Mouse (Mus musculus): ENCODE data around the gene Atp6v0e2. TPM values are rescaled to one million over a fixed set of nuclear protein-coding genes. Genes with fewer than 3 reads are reported as not detected.

Gene Atp6v0e2
- total RNA-seq, 2 experiments from 2014 or later = 418 to 471 TPM

GRCm38 (mm10) chr6:48538841-48539737, 1.7 kb downstream of the Atp6v0e2 start:
- DNase-seq (ENCODE audit: low spot score in 2 of 2) = peak; percentile 59 to 69
- intact Hi-C loops (cut with DNase I) = loop anchor here (2.0 to 10.0 kb wide), 2 partner anchors 106 to 364 kb away; no protein-coding TSS in a partner anchor

- intact Hi-C loops (cut with DNase I) = loop anchor here (2.0 to 10.0 kb wide), 2 partner anchors 105 to 365 kb away; no protein-coding TSS in a partner anchor
- DNase-seq (ENCODE audit: low spot score in 2 of 2) = no peak
These were observed 2.4 kb downstream of the Atp6v0e2 start for GRCm38 (mm10) chr6:48539860-48540259.

- no peak for DNase-seq (ENCODE audit: low spot score in 2 of 2)
- intact Hi-C loops (cut with DNase I) = no loop called here
These were observed 3.3 kb downstream of the Atp6v0e2 start for GRCm38 (mm10) chr6:48540721-48541120.

GRCm38 (mm10) chr6:48541560-48542450, 4.4 kb downstream of the Atp6v0e2 start:
- DNase-seq (ENCODE audit: low spot score in 2 of 2) = no peak
- intact Hi-C loops (cut with DNase I) = no loop called here

- DNase-seq (ENCODE audit: low spot score in 2 of 2) = no peak
- intact Hi-C loops (cut with DNase I) = no loop called here
These were observed 5.2 kb downstream of the Atp6v0e2 start for GRCm38 (mm10) chr6:48542631-48543030.

GRCm38 (mm10) chr6:48545251-48545650, 7.8 kb downstream of the Atp6v0e2 start:
- no peak for DNase-seq (ENCODE audit: low spot score in 2 of 2)
- intact Hi-C loops (cut with DNase I) = no loop called here

GRCm38 (mm10) chr6:48546271-48546670, 8.9 kb downstream of the Atp6v0e2 start:
- intact Hi-C loops (cut with DNase I) = no loop called here
- no peak for DNase-seq (ENCODE audit: low spot score in 2 of 2)

- DNase-seq (ENCODE audit: low spot score in 2 of 2) = no peak
- intact Hi-C loops (cut with DNase I) = no loop called here
These were observed 9.4 kb downstream of the Atp6v0e2 start for GRCm38 (mm10) chr6:48546858-48547257.

GRCm38 (mm10) chr6:48548314-48548713, 10.9 kb downstream of the Atp6v0e2 start:
- intact Hi-C loops (cut with DNase I) = no loop called here
- no peak for DNase-seq (ENCODE audit: low spot score in 2 of 2)

- intact Hi-C loops (cut with DNase I) = loop anchor here (5.0 kb wide), 1 partner anchor 74 kb away; the partner anchor contains the start of gene AI854703
- no peak for DNase-seq (ENCODE audit: low spot score in 2 of 2)
These were observed 15.5 kb downstream of the Atp6v0e2 start for GRCm38 (mm10) chr6:48552918-48553317.

GRCm38 (mm10) chr6:48553819-48554218, 16.4 kb downstream of the Atp6v0e2 start:
- DNase-seq (ENCODE audit: low spot score in 2 of 2) = no peak
- intact Hi-C loops (cut with DNase I) = loop anchor here (2.0 to 5.0 kb wide), 2 partner anchors 39 to 73 kb away; partner anchors contain the start of genes AI854703, Gm44965 and Repin1

GRCm38 (mm10) chr6:48554280-48555103, 17.1 kb downstream of the Atp6v0e2 start, which contains the start of gene Lrrc61:
Gene Lrrc61, plus strand, starts transcription at chr6:48554796.
- DNase-seq (ENCODE audit: low spot score in 2 of 2) = peak; percentile 97 to 98
- intact Hi-C loops (cut with DNase I) = loop anchor here (1.0 to 5.0 kb wide), 3 partner anchors 38 to 110 kb away; partner anchors contain the start of genes AI854703, Gm44965 and Repin1

GRCm38 (mm10) chr6:48555104-48555890, 17.9 kb downstream of the Atp6v0e2 start:
- DNase-seq (ENCODE audit: low spot score in 2 of 2) = peak in 1 of 2 experiments; percentile 62
- intact Hi-C loops (cut with DNase I) = loop anchor here (1.0 to 2.0 kb wide), 2 partner anchors 38 to 111 kb away; partner anchors contain the start of genes Gm44965 and Repin1

GRCm38 (mm10) chr6:48555956-48556355, 18.5 kb downstream of the Atp6v0e2 start:
- intact Hi-C loops (cut with DNase I) = loop anchor here (1.0 to 2.0 kb wide), 2 partner anchors 37 to 112 kb away; partner anchors contain the start of genes Gm44965 and Repin1

GRCm38 (mm10) chr6:48565693-48566310, 28.4 kb downstream of the Atp6v0e2 start:
- no peak for DNase-seq (ENCODE audit: low spot score in 2 of 2)
- intact Hi-C loops (cut with DNase I) = no loop called here

More at GRCm38 (mm10) chr6:48555956-48556355, 18.5 kb downstream of the Atp6v0e2 start:
- DNase-seq (ENCODE audit: low spot score in 2 of 2) = no peak

- no peak for DNase-seq (ENCODE audit: low spot score in 2 of 2)
- intact Hi-C loops (cut with DNase I) = no loop called here
These were observed 28.9 kb downstream of the Atp6v0e2 start for GRCm38 (mm10) chr6:48566312-48566711.
